Mouse (Mus musculus) erythroblast, adult 5-6 weeks (primary cell): ENCODE data around the gene Plscr2. TPM values are rescaled to one million over a fixed set of nuclear protein-coding genes. Genes with fewer than 3 reads are reported as not detected.
"Not testable (repeated sequence)": the region's sequence is repeated elsewhere in the genome, so short reads cannot be mapped to it uniquely, and the experiment has no call there.

Experiments used
- ATAC-seq: replicated peaks from 2 replicates; pipeline ENCODE4 v1.8.0; 2016; ENCODE audit warnings: moderate number of reproducible peaks, mild to moderate bottlenecking, moderate TSS enrichment, inconsistent platforms; ENCODE audit not compliant: poor library complexity, low FRiP score, severe bottlenecking
- total RNA-seq, 2 experiments: library from RNA; stranded (forward) in 1 of 2; stranded (reverse) in 1 of 2; fragments of 150-400 nt in 1 of 2; fragments of 200-764, 138-1000 nt in 1 of 2; gene quantifications; 2 replicates each; pipeline versions ENCODE4 v1.2.3 to v1.2.4; 2015 to 2017; ENCODE audit warnings: low replicate concordance in 2 of 2

Gene Plscr2
- total RNA-seq, 2 experiments from 2014 or later, result not detected

DNA sequence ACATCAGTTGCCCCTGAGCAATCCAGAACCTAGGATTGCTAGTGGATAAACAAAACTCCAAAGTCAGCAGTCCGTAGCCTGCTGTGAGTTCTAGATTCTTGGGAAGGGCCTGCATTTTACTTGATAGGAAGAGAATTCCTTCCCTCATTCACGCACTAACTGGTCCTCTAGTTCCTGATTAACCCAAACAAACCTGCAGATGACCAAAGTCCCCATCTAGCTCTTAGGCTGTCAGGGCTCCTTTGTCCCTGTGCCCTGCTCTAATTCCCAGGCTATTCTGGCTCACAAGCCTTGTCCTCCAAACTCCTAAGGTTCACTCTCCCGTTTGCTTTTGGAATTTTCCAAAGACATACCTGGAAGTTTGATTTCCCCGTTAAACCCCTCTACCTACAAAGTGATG is 2.8 kb upstream of the Plscr2 start:
- ATAC-seq, result no peak

DNA sequence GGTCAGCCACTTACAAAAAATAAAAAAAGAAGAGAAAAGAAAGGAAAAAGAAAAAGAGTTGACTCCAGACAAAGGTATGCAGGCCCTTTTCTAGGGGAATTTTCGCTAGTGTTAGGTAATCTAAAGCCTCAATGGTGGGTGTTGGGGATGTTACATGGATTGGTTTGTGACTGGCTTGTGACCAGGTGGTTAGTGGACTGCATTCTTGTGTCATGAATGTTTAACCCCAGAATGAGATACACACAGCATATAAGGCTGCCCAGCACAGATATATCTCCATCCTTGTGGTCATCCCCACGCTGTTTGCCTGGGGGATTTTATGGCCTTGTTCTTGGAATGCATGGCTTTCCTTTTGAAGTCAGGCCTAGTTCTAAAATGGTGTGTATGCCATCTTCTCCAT is 2.1 kb upstream of the Plscr2 start:
- no peak for ATAC-seq

DNA sequence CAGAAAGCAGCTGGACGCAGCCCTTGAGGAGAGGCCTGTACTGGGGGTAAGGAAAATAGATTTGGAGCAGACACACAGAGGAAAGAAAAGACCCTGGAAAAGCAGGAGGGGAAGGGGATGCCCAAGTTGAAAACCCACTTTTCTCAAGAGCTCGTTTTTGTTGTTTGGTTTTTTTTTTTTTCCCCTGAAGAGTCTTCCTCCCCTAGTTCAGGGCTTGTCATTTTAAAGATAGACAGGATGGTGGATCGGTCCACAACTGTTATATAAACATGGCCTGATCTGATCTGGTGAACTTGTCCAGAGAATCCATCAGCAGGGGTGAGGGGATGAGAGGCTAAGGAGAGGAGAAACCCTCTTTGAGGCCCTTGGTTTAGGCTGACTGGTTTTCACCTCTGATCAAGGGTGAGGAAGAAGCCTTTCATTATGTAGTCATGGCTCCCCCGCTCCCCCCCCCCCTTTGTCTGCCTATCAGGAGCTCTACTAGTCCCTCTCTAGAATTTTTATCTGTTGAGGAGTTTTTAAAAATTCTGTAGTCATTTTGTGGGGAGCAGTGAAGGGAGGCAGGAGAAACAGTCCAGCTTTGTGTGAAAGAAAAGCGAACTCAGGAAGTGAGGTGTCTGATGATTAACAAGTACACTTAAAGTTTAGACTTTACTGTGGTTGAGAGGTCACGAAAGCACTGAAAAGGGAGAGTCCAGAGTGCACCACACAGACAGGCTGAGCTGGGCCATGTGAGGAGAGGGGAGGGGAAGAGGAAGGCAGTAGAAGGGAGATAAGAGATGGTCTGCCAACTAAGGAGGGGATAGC is 1.2 kb upstream of the Plscr2 start:
- peak; percentile 65; the same call in 1 of the 2 replicates for ATAC-seq

DNA sequence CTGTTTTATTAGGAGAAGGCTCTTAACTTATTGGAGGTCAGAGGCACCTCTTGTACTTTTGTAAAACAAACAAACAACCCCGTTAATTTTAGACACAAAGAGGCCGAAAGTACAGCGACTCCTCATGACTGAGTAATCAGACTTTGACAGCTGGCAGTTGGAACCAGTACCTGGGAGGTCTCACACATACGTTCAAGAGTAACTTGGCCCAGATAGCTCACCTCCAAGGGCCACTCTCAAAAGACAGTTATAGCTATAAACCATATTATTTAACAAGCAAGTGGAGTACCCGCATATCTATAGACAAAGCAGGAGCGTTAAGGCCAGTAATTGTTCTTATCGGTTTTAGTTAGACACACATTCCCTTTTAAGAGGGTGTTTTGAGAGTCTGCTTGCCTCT is 958 bp downstream of the Plscr2 start:
- ATAC-seq, result peak; percentile 54; the same call in 1 of the 2 replicates

DNA sequence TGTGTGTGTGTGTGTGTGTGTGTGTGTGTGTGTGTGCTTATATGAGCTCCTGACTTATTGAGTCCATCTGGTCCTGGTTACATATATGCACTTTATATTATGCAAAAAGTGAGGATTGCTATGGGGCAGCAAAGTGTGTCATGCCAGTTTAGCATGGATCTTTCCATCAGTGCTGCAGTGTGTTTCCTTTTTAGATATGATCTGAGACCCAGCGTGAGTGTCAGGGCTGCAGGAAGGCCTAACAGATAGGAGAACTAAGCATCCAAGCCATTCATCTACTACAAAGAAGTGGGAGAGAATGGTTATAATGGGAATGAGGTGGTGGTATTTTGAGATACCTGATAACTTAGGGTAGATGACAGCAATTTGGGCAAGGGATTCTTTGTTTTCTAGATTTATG is 4.6 kb downstream of the Plscr2 start:
- ATAC-seq, result no peak

DNA sequence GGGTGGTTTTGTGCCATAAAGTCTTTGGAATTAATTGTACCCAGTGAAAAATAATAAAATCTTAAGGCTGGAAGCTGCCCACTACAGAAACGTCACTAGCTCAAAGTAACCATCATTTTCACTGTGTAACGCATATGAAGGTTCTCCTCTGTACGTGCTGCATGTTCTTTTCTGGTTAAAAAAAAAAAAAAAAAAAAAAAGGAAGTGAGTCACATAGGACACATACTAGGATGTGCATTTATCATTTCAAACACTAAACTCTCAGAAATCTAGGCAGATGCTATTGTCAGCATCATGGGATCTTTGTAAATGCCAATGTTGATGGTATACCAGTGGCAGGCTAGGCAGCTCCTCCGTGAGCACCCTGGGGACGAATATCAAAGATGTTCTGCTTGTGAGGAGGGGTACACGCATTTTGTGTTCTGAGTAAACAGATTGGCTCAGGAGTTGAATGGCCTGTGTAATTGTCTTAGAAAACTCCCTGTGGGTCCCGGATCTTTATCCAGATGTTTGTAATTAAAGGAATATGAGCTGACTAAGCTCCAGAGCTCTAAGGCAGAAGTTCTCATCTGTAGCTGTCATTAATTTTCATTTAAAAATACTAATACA is 7.3 kb downstream of the Plscr2 start:
- no peak for ATAC-seq

- ATAC-seq, result no peak
These were observed 14.3 kb downstream of the Plscr2 start for GRCm38 (mm10) chr9:92289675-92290074.

DNA sequence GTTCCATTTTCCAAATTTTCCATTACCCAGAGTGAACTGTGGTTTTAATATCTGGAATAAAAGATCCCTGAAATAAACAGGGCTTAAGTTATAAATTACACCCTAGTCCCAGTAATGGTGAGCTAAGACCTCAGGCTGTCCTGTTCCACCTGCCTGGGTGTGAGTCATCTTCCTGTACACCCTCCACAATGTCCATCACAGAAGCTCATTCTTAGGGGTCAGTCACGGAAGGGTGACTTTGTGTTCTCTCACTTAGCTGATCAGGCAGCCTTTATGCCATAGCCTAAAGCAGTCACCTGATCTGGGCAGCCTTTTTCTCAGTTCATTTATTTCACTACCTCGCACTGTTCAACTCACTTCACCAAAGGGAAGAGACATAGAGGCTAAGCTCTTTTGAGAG is 16.8 kb downstream of the Plscr2 start:
- ATAC-seq, result no peak

GRCm38 (mm10) chr9:92292922-92293321 is 17.5 kb downstream of the Plscr2 start:
- ATAC-seq, result no peak

- no peak for ATAC-seq
These were observed 18.5 kb downstream of the Plscr2 start for GRCm38 (mm10) chr9:92293560-92294548.

DNA sequence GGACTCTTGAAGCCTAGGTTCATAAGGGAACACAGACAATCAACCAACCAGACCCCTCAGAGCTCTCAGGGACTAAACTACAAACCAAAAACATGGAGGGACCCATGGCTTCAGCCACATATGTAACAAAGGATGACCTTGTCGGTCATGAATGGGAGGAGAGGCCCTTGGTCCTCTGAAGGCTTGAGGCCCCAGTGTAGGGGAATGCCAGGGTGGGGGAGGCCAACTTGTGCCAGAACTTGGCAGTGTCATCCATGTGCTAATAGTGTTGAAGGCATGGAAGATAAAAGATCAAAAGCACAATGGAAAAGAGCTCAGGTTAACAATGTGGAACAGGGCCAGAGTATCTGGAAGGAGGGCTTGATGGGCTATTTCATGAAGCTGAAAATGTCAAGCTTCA is 22.9 kb downstream of the Plscr2 start:
- no peak for ATAC-seq

DNA sequence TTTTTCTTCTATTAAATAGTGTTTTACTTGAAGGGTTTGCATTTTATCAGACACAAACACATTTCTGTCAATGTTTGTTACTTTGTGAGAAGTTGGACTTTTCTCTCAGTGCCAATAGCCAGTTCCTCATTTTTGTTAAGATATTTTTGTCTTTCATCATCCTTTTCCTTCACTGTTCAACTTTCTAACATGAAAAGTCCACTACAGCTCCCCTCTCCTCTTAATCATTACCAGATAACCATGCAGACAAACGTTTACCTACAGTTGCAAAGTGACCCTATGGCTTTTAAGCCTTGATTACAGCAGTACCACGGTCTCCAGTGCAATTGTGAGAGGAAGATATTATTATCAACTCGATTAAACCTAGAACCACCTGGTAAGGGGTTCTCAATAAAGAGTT is 25.8 kb downstream of the Plscr2 start:
- ATAC-seq, result no peak

DNA sequence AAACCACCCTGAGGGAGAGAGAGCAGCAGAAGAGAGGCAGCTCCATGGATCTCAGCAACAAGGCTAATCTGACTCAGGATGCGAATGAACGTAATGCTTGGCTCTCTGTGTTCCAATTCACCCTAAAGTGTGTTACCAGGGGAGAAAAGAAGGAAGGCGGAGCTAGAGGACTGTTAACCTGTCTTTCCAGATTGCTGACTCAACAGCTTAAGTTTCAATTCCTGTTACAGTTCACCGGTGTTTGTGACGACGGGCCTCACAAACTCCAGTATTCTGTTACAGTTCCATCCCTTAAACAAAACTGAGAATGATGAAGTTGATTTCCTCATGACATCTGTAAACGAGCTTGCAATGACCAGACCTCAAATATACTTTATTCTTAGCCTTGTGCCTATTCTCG is 29.7 kb downstream of the Plscr2 start:
- ATAC-seq, result no peak

DNA sequence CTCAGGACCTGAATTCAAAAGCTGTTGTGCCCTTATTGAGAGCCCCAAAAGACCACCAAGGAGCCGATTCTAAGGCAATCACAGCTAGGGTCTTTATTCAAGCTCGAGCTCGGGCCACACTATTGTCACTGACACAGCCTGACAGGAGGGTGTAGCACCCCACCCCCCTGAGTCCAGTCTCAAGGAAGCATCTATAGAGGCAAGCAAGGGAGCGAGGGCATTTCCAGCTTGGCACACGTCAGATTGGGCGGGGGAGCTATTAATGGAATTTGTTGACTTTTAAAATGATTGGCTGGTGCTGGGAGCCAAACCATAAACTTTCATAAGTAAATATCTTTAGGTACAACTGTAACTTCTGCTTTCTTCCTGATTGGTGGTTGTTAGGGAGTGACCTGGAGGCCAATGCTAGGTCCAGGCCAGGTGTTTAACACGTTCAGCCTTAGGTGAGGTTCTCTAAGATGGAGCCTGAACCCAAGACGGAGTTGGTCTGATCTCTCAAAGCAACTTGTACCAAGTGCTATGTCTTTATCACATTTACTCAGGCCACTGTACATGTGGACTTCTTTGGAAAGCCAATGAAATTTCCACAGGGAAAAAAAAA is 30.3 kb downstream of the Plscr2 start:
- ATAC-seq, result no peak

DNA sequence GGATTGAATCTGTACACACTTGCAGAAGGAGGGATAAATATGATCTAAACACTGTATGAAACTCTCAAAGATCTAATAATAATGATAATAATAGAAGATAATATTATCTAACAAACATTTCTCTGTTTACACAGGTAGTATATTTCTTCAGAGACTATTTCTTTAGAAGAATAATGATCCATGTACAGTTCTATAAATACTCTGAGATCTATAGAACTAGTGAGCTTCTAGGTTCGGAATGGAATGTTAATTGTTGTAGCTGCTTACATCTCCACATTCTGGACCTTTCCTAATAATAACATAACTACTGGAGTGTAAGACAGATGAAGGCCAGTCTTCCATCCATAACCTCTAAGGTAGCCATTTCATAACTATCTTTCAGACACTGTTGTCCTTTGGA is 33.7 kb downstream of the Plscr2 start, which contains the start of gene 1700057G04Rik:
1700057G04Rik (plus strand) TSS at position 301 of the 400 bp plus-strand sequence.
- ATAC-seq, result no peak

DNA sequence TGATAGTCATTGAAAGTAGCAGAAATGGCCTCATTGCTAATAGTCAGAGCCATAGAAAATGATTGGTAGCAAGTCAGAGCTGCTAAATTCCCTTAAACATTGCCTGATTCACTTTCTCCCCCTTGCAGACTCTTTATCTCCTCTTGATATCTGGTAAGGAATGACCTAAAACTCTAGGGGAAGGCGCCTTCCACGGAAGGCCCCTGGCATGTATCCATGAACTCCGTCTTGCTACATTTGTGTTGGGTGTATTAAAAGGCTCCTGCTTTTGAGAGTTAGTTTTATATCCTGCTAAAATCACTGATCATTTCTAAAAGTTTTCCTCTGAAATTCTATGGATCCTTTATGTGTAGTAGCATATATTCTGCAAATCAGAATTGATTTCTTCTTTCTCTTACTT is 41.4 kb downstream of the Plscr2 start:
- ATAC-seq, result no peak

DNA sequence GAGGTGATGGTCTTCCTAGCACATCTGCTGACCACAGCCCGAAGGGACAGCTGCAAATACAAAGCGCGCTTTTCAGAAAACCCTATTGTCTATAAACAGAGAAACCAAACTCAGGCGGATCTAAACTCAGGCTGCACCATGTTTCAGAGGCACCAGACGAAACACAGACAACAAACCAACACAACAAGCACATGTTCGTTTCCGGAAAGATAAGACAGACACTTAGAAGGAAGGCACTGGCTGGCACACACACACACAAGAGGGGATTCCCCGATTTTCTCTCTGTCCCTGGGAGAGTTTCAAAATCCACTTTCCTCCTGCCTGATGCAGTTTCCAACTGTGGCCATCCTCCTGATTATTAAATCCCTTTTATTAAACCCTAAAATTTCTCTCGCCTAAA is 50.5 kb downstream of the Plscr2 start:
- ATAC-seq, result not testable (repeated sequence)

- no peak for ATAC-seq
These were observed 51.4 kb downstream of the Plscr2 start for GRCm38 (mm10) chr9:92326813-92327212.

DNA sequence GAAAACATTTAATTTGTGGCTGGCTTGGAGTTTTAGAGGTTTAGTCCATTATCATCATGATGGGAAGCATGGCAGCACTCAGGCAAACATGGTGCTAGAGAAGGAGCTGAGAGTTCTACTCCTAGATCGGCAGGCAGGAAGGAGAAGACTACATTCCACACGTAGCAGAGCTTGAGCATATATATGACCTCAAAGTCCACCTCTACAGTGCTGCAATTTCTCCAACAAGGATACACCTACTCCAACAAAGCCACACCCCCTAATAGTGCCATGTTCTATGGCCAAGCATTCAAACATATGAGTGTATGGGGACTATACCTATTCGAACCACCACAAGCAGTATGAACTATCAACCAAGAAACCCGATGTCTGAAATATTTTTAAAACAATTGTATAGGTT is 56.0 kb downstream of the Plscr2 start:
- ATAC-seq, result no peak

DNA sequence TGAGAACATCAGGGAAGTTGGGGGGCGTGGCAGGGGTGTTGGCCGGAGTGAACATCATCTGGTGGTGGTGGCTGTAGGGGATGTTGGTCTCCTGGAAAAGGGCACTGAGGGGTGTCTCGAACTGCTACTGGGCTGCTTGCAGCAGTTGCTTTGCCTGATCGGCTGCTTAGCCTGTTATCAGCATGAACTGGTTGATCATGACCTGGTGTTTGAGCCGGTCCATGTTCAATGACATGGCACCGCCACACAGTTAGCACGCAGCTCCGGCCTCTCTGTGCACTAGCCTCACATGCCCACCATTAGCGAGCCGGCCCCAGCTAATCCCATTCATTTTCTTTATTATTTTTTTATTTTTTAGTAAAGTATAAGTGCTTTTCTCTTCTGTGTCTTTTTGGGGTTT is 59.4 kb downstream of the Plscr2 start:
- ATAC-seq, result no peak
